Comparison of ENCODE assay signal across 8 mouse cellular contexts in genomic region chr1:131797202-131797909, GRCm38 (mm10). TPM values are rescaled to one million over a fixed set of nuclear protein-coding genes. Genes with fewer than 3 reads are reported as not detected.
DNase-seq lines count a peak whose midpoint lies in the region; ATAC-seq and TF ChIP-seq lines count a peak whose summit lies in the region.

Pm20d1 (plus strand) TSS chr1:131797381.

- no peak for ATAC-seq in forebrain, embryonic 14.5 days

- peak; percentile 59 for DNase-seq in adrenal gland, postnatal 25 days
- DNase-seq in forebrain, embryonic 14.5 days (ENCODE audit: low spot score) = peak; percentile 11
- DNase-seq in heart, postnatal 36 days = peak; percentile 44 to 49
- peak; percentile 90 to 92 for DNase-seq in kidney, postnatal 36 days
- peak; percentile 40 for DNase-seq in lung, postnatal 14 days
- peak; percentile 59 for DNase-seq in retina, embryonic 14.5 days (ENCODE audit: low spot score)
- DNase-seq in thymus, postnatal 14 days = no peak

- H3K4me3 ChIP-seq in E14TG2a.4 (replicated peaks; ENCODE audit: low read length) = peak within 1 kb of the TSS; percentile 77
- no peak within 1 kb of the TSS for H3K4me3 ChIP-seq in forebrain, embryonic 14.5 days (ENCODE audit: low read depth, low read length)

- H3K9ac ChIP-seq in forebrain, embryonic 14.5 days (ENCODE audit: low read length) = 0 out of 2 replicates have a peak within 1 kb of the TSS, but pooled peaks have one; percentile 29

- peaks cover 27% of the 10 kb centered on the region for H3K4me1 ChIP-seq in E14TG2a.4 (replicated peaks; ENCODE audit: low read depth, low read length)
- peaks cover 2% of the 10 kb centered on the region; the same call in 1 of the 2 replicates for H3K4me1 ChIP-seq in forebrain, embryonic 14.5 days (ENCODE audit: control insufficient read depth, insufficient read depth, low read length)

- 0 out of 2 replicates have a peak, but pooled peaks cover 7% of the 10 kb centered on the region for H3K27me3 ChIP-seq in E14TG2a.4 (ENCODE audit: insufficient read depth, low read length)
- 0 out of 2 replicates have a peak, but pooled peaks cover 4% of the 10 kb centered on the region for H3K27me3 ChIP-seq in forebrain, embryonic 14.5 days (replicated peaks; ENCODE audit: control insufficient read depth, insufficient read depth, low read length)

- intact Hi-C loops in heart, postnatal 36 days (cut with DNase I) = no loop called here

- H3K9me3 ChIP-seq in E14TG2a.4 (ENCODE audit: low read length) = no peaks in the 10 kb centered on the region
- H3K9me3 ChIP-seq in forebrain, embryonic 14.5 days (replicated peaks; ENCODE audit: control insufficient read depth, low read length) = no peaks in the 10 kb centered on the region

- WGBS in forebrain, embryonic 14.5 days = 7% methylated on average over 26 of the region's 26 CpGs

- H3K27ac ChIP-seq in forebrain, embryonic 14.5 days (ENCODE audit: low read depth, low read length) = no peak within 1 kb of the TSS

- H3K4me2 ChIP-seq in forebrain, embryonic 14.5 days (ENCODE audit: low read length) = peak within 1 kb of the TSS; percentile 44

- H3K36me3 ChIP-seq in E14TG2a.4 (ENCODE audit: insufficient read depth, low read length) = peaks cover 3% of the 10 kb centered on the region; the same call in 1 of the 2 replicates
- no peaks in the 10 kb centered on the region for H3K36me3 ChIP-seq in forebrain, embryonic 14.5 days (ENCODE audit: control insufficient read depth, insufficient read depth, low read length)

- TF ChIP-seq CTCF in E14TG2a.4 (conservative IDR thresholded peaks at IDR 0.05; ENCODE audit: low read length) = no peak

RNA-seq across cellular contexts. Expression of gene Pm20d1, which starts in this region (rescaled TPM):
- 14.9 and 15.5 TPM in 2 replicates for total RNA-seq in adrenal gland, postnatal 25 days (2021)
- polyA plus RNA-seq in forebrain, embryonic 14.5 days (2014; fragmentation: Nextera tagmentation; extraction: Ambion mirVana) = 0.31 and 0.42 TPM in 2 replicates
- 1 to 10 TPM; 5.7 to 7.0 TPM for total RNA-seq in heart, postnatal 36 days (2021)

Comparison
In these comparisons a context has a peak if more than half of its experiments do, and no peak if none do; other contexts are left out.
1. Peak in DNase-seq, H3K9ac ChIP-seq and H3K4me2 ChIP-seq in forebrain, embryonic 14.5 days; RNA of the gene not detected or under 1 TPM.